Comparison of ENCODE assay signal across 15 mouse cellular contexts in genomic region chr11:117068332-117068731, GRCm38 (mm10).
"Had no signal": no experiment of that assay in that cellular context is flagged by ENCODE, and none has a peak within 500 bp of the region (broad histone marks: within the 10 kb centered on the region; RNA-seq: fewer than 3 reads in every experiment).

No protein-coding gene starts in this region.

- H3K9me3 ChIP-seq: kidney, embryonic 15.5 days; liver, embryonic 13.5 days; midbrain, embryonic 10.5 days; neural tube, embryonic 13.5 days had no signal

- H3K9ac ChIP-seq: kidney, embryonic 15.5 days; liver, embryonic 13.5 days; neural tube, embryonic 13.5 days had no signal

- DNase-seq: kidney, adult 2 months; layer of hippocampus, postnatal 36 days; liver, embryonic 13.5 days; lung, adult 2 months; lung, postnatal 36 days; midbrain, embryonic 14.5 days; right cerebral cortex, postnatal 25 days; spleen, adult 18-20 months; thymus, adult 18-20 months had no signal

- ATAC-seq: lung, postnatal 0 days had no signal

- H3K4me2 ChIP-seq: kidney, embryonic 15.5 days; liver, embryonic 13.5 days; neural tube, embryonic 13.5 days had no signal

- H3K36me3 ChIP-seq: kidney, embryonic 15.5 days; liver, embryonic 13.5 days; midbrain, embryonic 10.5 days; neural tube, embryonic 13.5 days had no signal

- H3K27ac ChIP-seq: kidney, embryonic 15.5 days; left cerebral cortex, adult 2 months; liver, embryonic 13.5 days; midbrain, embryonic 10.5 days; neural tube, embryonic 13.5 days had no signal

- H3K4me3 ChIP-seq: kidney, embryonic 15.5 days; left cerebral cortex, adult 2 months; liver, embryonic 13.5 days; megakaryocyte, embryonic 14.5 days; midbrain, embryonic 10.5 days; neural tube, embryonic 13.5 days had no signal
